Mouse (Mus musculus): ENCODE results near the gene Gm47289. TPM values are rescaled to one million over a fixed set of nuclear protein-coding genes. Genes with fewer than 3 reads are reported as not detected.

Gm47289 gene
- polyA plus RNA-seq, 1 experiment from 2014 or later, result not detected

Other genes starting within 250 kb of the Gm47289 start
- 5.7 and 6.4 TPM in 2 replicates for gene Ctdspl, start 232.7 kb upstream of the Gm47289 start, polyA plus RNA-seq (2014; fragmentation: Nextera tagmentation; extraction: Ambion mirVana)
- gene Vill, start 106.4 kb upstream of the Gm47289 start, polyA plus RNA-seq (2014; fragmentation: Nextera tagmentation; extraction: Ambion mirVana), result 3.8 and 4.0 TPM in 2 replicates
- 10.5 and 12.1 TPM in 2 replicates for gene Plcd1, start 65.7 kb upstream of the Gm47289 start, polyA plus RNA-seq (2014; fragmentation: Nextera tagmentation; extraction: Ambion mirVana)
- gene Dlec1, start 56.7 kb upstream of the Gm47289 start, polyA plus RNA-seq (2014; fragmentation: Nextera tagmentation; extraction: Ambion mirVana), result 0.33 and 0.70 TPM in 2 replicates
- gene Acaa1b, start 2.1 kb upstream of the Gm47289 start, polyA plus RNA-seq (2014; fragmentation: Nextera tagmentation; extraction: Ambion mirVana), result 1.3 TPM in 2 replicates
- gene Slc22a13, start 49.9 kb downstream of the Gm47289 start, polyA plus RNA-seq (2014; fragmentation: Nextera tagmentation; extraction: Ambion mirVana), result not detected in 2 replicates
- gene Oxsr1, start 163.3 kb downstream of the Gm47289 start, polyA plus RNA-seq (2014; fragmentation: Nextera tagmentation; extraction: Ambion mirVana), result 13.5 and 14.9 TPM in 2 replicates
- gene Acaa1a, start 180.5 kb downstream of the Gm47289 start, polyA plus RNA-seq (2014; fragmentation: Nextera tagmentation; extraction: Ambion mirVana), result 92.0 and 95.0 TPM in 2 replicates
- gene Myd88, start 182.2 kb downstream of the Gm47289 start, polyA plus RNA-seq (2014; fragmentation: Nextera tagmentation; extraction: Ambion mirVana), result 5.7 and 5.8 TPM in 2 replicates
- 2.4 and 4.1 TPM in 2 replicates for gene Xylb, start 198.2 kb downstream of the Gm47289 start, polyA plus RNA-seq (2014; fragmentation: Nextera tagmentation; extraction: Ambion mirVana)
- not detected in 2 replicates for gene Slc22a14, start 206.4 kb downstream of the Gm47289 start, polyA plus RNA-seq (2014; fragmentation: Nextera tagmentation; extraction: Ambion mirVana)
- gene Acvr2b, start 243.0 kb downstream of the Gm47289 start, polyA plus RNA-seq (2014; fragmentation: Nextera tagmentation; extraction: Ambion mirVana), result 25.9 and 27.5 TPM in 2 replicates

Measured in forebrain, embryonic 14.5 days (tissue).